Mouse (Mus musculus): ENCODE measurements around the gene Fcmr. TPM values are rescaled to one million over a fixed set of nuclear protein-coding genes. Genes with fewer than 3 reads are reported as not detected.

Fcmr gene
- polyA plus RNA-seq, 1 experiment from 2014 or later = not detected

GRCm38 (mm10) chr1:130829906-130830830 lies 35.3 kb upstream of the Fcmr start:
- no peaks in the 10 kb centered on the region for H3K4me1 ChIP-seq (ENCODE audit: control insufficient read depth, insufficient read depth, low read length)
- WGBS = 70% methylated on average over 8 of the region's 8 CpGs
- H3K36me3 ChIP-seq (ENCODE audit: control insufficient read depth, insufficient read depth, low read length) = no peaks in the 10 kb centered on the region
- H3K27me3 ChIP-seq (ENCODE audit: control insufficient read depth, insufficient read depth, low read length) = no peaks in the 10 kb centered on the region
- H3K4me2 ChIP-seq (replicated peaks; ENCODE audit: low read depth, low read length) = no peak overlapping the region
- no peak overlapping the region for H3K27ac ChIP-seq (ENCODE audit: low read length)
- H3K9me3 ChIP-seq (ENCODE audit: control insufficient read depth, low read depth, low read length) = no peaks in the 10 kb centered on the region
- no peak for ATAC-seq (ENCODE audit: insufficient number of reproducible peaks, insufficient read depth, low FRiP score, low read depth)
- no peak overlapping the region for H3K9ac ChIP-seq (replicated peaks; ENCODE audit: low read depth, low read length)
- no peak overlapping the region for H3K4me3 ChIP-seq (ENCODE audit: low read depth, low read length)

GRCm38 (mm10) chr1:130832230-130833149 lies 33.0 kb upstream of the Fcmr start:
- Histone ChIP-seq H3K9ac (replicated peaks; ENCODE audit: low read depth, low read length) (no peak overlapping the region), H3K4me2 (replicated peaks; ENCODE audit: low read depth, low read length) (no peak overlapping the region), H3K4me3 (ENCODE audit: low read depth, low read length) (no peak overlapping the region), H3K36me3 (ENCODE audit: control insufficient read depth, insufficient read depth, low read length) (no peaks in the 10 kb centered on the region), H3K27ac (ENCODE audit: low read length) (no peak overlapping the region), H3K27me3 (ENCODE audit: control insufficient read depth, insufficient read depth, low read length) (no peaks in the 10 kb centered on the region), H3K4me1 (ENCODE audit: control insufficient read depth, insufficient read depth, low read length) (no peaks in the 10 kb centered on the region), H3K9me3 (ENCODE audit: control insufficient read depth, low read depth, low read length) (no peaks in the 10 kb centered on the region)
- 77% methylated on average over 5 of the region's 5 CpGs for WGBS
- no peak for ATAC-seq (ENCODE audit: insufficient number of reproducible peaks, insufficient read depth, low FRiP score, low read depth)

- no peak overlapping the region for H3K4me3 ChIP-seq (ENCODE audit: low read depth, low read length)
- no peaks in the 10 kb centered on the region for H3K4me1 ChIP-seq (ENCODE audit: control insufficient read depth, insufficient read depth, low read length)
- H3K4me2 ChIP-seq (replicated peaks; ENCODE audit: low read depth, low read length) = no peak overlapping the region
- ATAC-seq (ENCODE audit: insufficient number of reproducible peaks, insufficient read depth, low FRiP score, low read depth) = no peak
- H3K27ac ChIP-seq (ENCODE audit: low read length) = no peak overlapping the region
- no peaks in the 10 kb centered on the region for H3K27me3 ChIP-seq (ENCODE audit: control insufficient read depth, insufficient read depth, low read length)
- WGBS = 82% methylated on average over 6 of the region's 6 CpGs
- H3K36me3 ChIP-seq (ENCODE audit: control insufficient read depth, insufficient read depth, low read length) = no peaks in the 10 kb centered on the region
- no peaks in the 10 kb centered on the region for H3K9me3 ChIP-seq (ENCODE audit: control insufficient read depth, low read depth, low read length)
- H3K9ac ChIP-seq (replicated peaks; ENCODE audit: low read depth, low read length) = no peak overlapping the region
Observed at GRCm38 (mm10) chr1:130835161-130835936, 30.1 kb upstream of the Fcmr start.

GRCm38 (mm10) chr1:130838288-130838687 lies 27.2 kb upstream of the Fcmr start:
- H3K9ac ChIP-seq (replicated peaks; ENCODE audit: low read depth, low read length) = no peak overlapping the region
- no peak overlapping the region for H3K4me2 ChIP-seq (replicated peaks; ENCODE audit: low read depth, low read length)
- H3K4me3 ChIP-seq (ENCODE audit: low read depth, low read length) = no peak overlapping the region
- no peaks in the 10 kb centered on the region for H3K4me1 ChIP-seq (ENCODE audit: control insufficient read depth, insufficient read depth, low read length)
- ATAC-seq (ENCODE audit: insufficient number of reproducible peaks, insufficient read depth, low FRiP score, low read depth) = no peak
- H3K9me3 ChIP-seq (ENCODE audit: control insufficient read depth, low read depth, low read length) = no peaks in the 10 kb centered on the region
- WGBS = 47% methylated on average over 6 of the region's 6 CpGs
- no peaks in the 10 kb centered on the region for H3K36me3 ChIP-seq (ENCODE audit: control insufficient read depth, insufficient read depth, low read length)
- no peaks in the 10 kb centered on the region for H3K27me3 ChIP-seq (ENCODE audit: control insufficient read depth, insufficient read depth, low read length)
- H3K27ac ChIP-seq (ENCODE audit: low read length) = no peak overlapping the region

GRCm38 (mm10) chr1:130840599-130841379 lies 24.7 kb upstream of the Fcmr start:
- 31% methylated on average over 8 of the region's 8 CpGs for WGBS
- H3K9me3 ChIP-seq (ENCODE audit: control insufficient read depth, low read depth, low read length) = no peaks in the 10 kb centered on the region
- H3K4me3 ChIP-seq (ENCODE audit: low read depth, low read length) = no peak overlapping the region
- no peak overlapping the region for H3K9ac ChIP-seq (replicated peaks; ENCODE audit: low read depth, low read length)
- no peaks in the 10 kb centered on the region for H3K4me1 ChIP-seq (ENCODE audit: control insufficient read depth, insufficient read depth, low read length)
- no peak overlapping the region for H3K27ac ChIP-seq (ENCODE audit: low read length)
- no peaks in the 10 kb centered on the region for H3K36me3 ChIP-seq (ENCODE audit: control insufficient read depth, insufficient read depth, low read length)
- ATAC-seq (ENCODE audit: insufficient number of reproducible peaks, insufficient read depth, low FRiP score, low read depth) = no peak
- no peak overlapping the region for H3K4me2 ChIP-seq (replicated peaks; ENCODE audit: low read depth, low read length)
- H3K27me3 ChIP-seq (ENCODE audit: control insufficient read depth, insufficient read depth, low read length) = no peaks in the 10 kb centered on the region

- H3K4me3 ChIP-seq (ENCODE audit: low read depth, low read length) = no peak overlapping the region
- ATAC-seq (ENCODE audit: insufficient number of reproducible peaks, insufficient read depth, low FRiP score, low read depth) = no peak
- H3K9me3 ChIP-seq (ENCODE audit: control insufficient read depth, low read depth, low read length) = no peaks in the 10 kb centered on the region
- no peaks in the 10 kb centered on the region for H3K4me1 ChIP-seq (ENCODE audit: control insufficient read depth, insufficient read depth, low read length)
- 72% methylated on average over 7 of the region's 7 CpGs for WGBS
- no peak overlapping the region for H3K4me2 ChIP-seq (replicated peaks; ENCODE audit: low read depth, low read length)
- H3K36me3 ChIP-seq (ENCODE audit: control insufficient read depth, insufficient read depth, low read length) = no peaks in the 10 kb centered on the region
- H3K27me3 ChIP-seq (ENCODE audit: control insufficient read depth, insufficient read depth, low read length) = no peaks in the 10 kb centered on the region
- no peak overlapping the region for H3K27ac ChIP-seq (ENCODE audit: low read length)
- no peak overlapping the region for H3K9ac ChIP-seq (replicated peaks; ENCODE audit: low read depth, low read length)
Observed at GRCm38 (mm10) chr1:130841621-130842020, 23.8 kb upstream of the Fcmr start.

GRCm38 (mm10) chr1:130844516-130844915 lies 21.0 kb upstream of the Fcmr start:
- Histone ChIP-seq H3K4me1 (ENCODE audit: control insufficient read depth, insufficient read depth, low read length) (no peaks in the 10 kb centered on the region), H3K9ac (replicated peaks; ENCODE audit: low read depth, low read length) (no peak overlapping the region), H3K27ac (ENCODE audit: low read length) (no peak overlapping the region), H3K4me3 (ENCODE audit: low read depth, low read length) (no peak overlapping the region), H3K4me2 (replicated peaks; ENCODE audit: low read depth, low read length) (no peak overlapping the region), H3K27me3 (ENCODE audit: control insufficient read depth, insufficient read depth, low read length) (no peaks in the 10 kb centered on the region), H3K36me3 (ENCODE audit: control insufficient read depth, insufficient read depth, low read length) (no peaks in the 10 kb centered on the region), H3K9me3 (ENCODE audit: control insufficient read depth, low read depth, low read length) (no peaks in the 10 kb centered on the region)
- 82% methylated on average over 7 of the region's 7 CpGs for WGBS
- no peak for ATAC-seq (ENCODE audit: insufficient number of reproducible peaks, insufficient read depth, low FRiP score, low read depth)

All from stomach, embryonic 14.5 days (tissue).